Mouse (Mus musculus): ENCODE data around the gene Cpa4.

DNA sequence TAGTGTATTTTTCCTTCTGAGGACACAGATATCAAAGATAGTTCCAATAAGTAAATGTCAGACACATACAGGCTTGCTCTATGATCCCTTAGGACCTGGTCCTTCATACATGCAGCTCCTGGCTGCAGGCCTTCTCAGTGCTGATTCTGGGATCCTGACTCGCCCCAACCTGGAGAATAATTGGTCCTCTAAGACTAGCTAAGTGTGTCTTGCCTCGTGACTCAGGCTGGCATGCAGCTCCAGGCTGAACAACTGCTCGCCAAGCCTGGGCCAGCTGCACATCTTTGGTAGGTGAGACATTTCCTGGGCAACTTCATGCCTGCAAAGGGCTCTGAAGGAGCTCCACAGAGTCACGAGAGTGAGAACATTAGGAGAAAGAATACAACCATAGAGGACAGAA lies 6.0 kb upstream of the Cpa4 start:
- TF ChIP-seq EP300 (IDR thresholded peaks at IDR 0.05; ENCODE audit: low read depth) (no peak), CTCF (IDR thresholded peaks at IDR 0.05; ENCODE audit: low read depth) (no peak)
